Mouse (Mus musculus) adipocyte (in vitro differentiated cells): ENCODE data around the gene Col13a1.

ENCODE experiments used
- DNase-seq: peaks from one replicate; pipeline ENCODE4 v3.0.0-alpha.2; 2016; ENCODE audit warnings: low spot score

Col13a1 gene

GRCm38 (mm10) chr10:61905308-61905707 lies 73.6 kb downstream of the Col13a1 start:
- DNase-seq = no peak

DNA sequence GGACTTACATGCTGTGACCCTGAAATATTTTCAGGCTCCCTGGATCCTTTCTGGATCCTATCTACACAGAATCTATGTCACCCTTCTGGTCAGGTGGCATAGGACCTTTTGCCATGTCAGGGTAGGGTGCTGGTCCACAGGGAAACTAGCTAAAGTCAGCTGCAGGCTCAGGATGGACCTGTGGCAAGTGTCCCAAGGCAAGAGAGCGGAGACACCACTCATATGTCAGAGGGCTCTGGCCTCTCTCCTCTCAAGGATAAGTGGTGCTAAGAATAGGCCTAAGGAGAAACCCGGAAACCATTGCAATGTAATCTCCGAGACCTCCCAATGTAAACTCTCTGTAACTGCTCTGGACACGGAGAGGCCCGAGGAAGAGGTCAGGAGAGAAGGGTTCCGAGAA lies 80.8 kb downstream of the Col13a1 start:
- no peak for DNase-seq

- no peak for DNase-seq
These were observed 84.3 kb downstream of the Col13a1 start for GRCm38 (mm10) chr10:61894564-61894963.

- no peak for DNase-seq
These were observed 87.8 kb downstream of the Col13a1 start for GRCm38 (mm10) chr10:61891138-61891537.

GRCm38 (mm10) chr10:61890294-61890693 lies 88.6 kb downstream of the Col13a1 start:
- no peak for DNase-seq

- no peak for DNase-seq
These were observed 99.5 kb downstream of the Col13a1 start for GRCm38 (mm10) chr10:61879427-61879826.

DNA sequence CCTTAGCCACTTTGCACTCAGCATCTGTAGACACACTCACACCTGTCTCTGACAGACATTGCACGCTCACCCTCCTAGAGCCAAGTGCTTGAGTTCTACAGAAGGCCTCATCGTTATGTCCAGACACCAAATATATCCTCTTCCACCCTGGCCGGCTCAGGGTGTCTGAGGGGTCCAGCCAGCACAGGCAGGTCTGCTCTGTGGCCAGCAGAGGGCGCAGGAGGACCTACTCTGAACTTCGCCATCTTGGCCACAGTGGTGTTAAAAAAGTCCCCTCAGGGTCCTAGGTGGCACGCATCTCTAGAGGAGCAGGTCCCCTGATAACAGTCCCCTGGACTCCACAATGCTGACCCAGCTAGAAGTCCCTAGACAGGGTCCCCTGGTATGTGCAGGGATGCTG lies 101.1 kb downstream of the Col13a1 start:
- DNase-seq = peak; percentile 23

- no peak for DNase-seq
These were observed 109.1 kb downstream of the Col13a1 start for GRCm38 (mm10) chr10:61869796-61870195.

DNA sequence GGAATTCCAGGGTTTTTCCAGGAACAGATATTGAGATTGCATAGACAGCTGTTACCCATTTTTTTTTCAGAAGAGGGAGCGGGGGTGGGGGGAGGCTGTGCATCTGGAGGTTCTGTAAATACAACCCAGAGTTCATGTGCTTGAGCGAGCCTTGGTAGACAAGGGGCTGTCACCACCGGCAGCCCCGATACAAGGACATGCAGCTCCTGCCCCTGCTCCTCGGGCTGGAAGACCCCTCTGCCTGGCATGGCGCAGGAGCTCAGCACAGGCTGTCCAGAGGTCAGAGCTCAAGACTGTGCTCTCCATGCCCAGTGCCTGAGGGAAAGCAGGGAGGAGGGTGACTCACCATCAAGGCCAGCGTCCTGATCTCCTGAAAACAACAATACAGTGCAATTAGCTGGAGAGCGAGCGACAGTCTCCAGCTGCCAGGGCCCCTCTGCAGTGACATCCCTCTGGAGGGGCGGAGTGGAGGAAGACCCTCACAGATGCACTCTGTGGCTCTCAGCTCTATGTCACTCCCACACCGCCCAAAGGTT lies 112.8 kb downstream of the Col13a1 start:
- no peak for DNase-seq

DNA sequence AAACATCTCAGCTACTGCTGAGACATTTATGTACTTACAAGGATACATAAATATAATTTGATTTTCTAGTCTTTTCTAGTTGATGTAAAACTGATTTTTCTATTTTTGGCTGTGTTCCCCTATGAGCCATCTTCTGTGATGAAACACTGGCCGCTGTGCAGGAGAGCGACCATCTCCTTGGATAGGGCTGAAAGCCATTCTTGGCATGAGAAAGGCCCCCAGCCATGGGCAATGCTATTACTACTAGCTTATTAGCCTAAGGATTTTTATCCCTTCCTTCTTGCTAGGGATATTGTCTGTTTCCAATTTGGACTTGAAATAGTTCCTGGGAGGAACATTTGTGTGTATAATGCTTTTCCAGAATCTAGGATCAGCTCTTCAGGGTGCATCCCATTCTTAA lies 119.5 kb downstream of the Col13a1 start:
- no peak for DNase-seq

DNA sequence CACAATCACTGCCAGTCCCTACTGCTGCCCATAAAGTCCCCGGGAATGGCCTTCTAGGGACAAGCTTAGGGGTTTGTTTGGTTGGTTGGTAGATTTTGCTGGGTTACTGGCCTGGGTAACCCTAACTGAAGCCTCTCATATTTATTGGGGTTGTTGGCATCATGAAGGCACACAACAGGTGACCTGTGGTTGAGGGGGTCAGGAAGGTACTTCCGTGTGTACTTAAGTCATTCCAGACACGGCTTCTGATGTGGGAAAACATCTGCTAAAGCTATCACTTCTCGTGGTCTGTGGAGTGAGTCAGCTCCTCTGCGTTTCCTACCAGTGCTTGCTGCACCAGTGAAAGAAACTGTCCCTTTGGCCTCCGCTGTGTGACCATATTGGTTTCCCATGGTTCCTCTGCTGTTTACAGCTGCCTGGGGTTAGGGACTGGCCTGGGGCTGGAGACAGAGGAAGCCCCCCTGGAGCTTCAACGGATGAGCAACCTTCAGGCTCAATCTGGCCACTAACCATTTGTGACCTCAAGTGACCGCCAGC lies 123.7 kb downstream of the Col13a1 start:
- DNase-seq = no peak

GRCm38 (mm10) chr10:61852824-61853223 lies 126.1 kb downstream of the Col13a1 start:
- DNase-seq = no peak

DNA sequence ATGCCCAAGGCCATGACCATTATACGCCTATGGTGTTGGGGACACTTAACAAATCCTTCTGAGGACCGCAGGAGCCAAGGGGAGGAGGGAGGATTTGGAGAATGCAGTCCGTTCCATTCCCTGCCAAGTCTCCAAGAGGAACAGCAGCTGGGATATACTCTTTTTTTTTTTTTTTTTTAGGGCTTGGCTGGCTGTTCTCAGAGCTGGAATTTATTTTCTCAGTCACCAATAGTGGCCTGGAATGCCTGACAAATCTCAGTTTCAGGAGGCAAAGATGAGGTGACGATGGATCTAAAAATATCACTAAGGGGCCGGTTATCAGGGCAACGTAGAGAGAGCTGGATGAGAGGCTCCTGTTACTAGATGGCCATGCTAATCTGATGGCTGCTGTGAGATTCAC lies 130.4 kb downstream of the Col13a1 start:
- no peak for DNase-seq

DNA sequence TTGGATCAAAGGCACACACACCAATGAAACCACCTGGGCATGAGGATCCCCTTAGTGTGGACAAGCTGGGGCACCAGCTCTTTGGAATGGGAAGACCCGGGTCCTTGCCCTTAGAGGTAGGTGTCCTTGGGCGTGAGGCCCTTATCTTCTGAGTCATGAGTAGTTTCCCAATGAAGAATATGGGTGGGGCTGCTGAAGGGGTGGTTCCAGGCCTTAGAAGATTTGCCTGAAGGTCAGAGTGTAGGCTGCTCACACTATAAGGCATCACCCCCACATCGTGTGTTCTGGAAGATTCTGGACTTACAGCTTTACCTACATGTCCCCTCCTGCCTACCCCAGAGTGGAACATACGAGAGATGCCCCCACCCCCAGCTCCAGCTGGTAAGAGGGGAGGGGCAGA lies 133.4 kb downstream of the Col13a1 start:
- no peak for DNase-seq

DNA sequence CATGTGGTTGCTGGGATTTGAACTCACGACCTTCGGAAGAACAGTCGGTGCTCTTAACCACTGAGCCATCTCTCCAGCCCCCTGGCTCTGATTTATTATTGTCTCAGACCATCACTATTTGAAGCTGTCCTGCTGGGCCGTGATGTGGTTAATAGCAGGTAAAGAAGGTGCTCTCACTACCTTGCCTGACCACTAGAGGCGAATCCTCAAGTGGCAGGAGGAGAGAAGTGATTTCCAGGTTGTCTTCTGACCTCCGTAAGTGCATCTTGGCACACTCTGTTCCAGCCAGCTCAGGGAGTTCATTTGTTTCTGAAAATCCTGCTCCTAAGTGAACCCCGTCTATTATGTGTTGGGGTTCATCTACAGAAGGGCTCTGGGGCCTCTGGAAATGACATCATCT lies 134.4 kb downstream of the Col13a1 start:
- no peak for DNase-seq

DNA sequence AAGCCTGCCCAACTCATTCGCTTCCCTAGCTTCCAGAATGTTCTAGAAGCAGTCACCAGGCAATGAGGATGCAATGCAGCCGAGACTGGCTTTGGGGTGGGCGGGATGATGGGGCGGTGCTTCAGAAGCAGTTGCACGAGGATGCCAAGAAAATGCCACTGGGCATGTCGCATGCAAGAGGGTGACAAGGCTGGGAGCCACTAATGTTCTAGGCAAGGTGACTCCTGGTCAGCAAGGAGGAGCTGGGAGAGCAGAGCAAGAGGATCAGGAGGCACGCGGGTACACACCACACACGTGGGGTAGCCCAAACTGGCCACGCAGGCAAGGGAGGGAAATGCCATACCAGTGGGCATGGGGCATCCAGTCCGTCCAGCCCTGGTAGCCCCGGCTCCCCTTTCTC lies 136.6 kb downstream of the Col13a1 start:
- DNase-seq = no peak

DNA sequence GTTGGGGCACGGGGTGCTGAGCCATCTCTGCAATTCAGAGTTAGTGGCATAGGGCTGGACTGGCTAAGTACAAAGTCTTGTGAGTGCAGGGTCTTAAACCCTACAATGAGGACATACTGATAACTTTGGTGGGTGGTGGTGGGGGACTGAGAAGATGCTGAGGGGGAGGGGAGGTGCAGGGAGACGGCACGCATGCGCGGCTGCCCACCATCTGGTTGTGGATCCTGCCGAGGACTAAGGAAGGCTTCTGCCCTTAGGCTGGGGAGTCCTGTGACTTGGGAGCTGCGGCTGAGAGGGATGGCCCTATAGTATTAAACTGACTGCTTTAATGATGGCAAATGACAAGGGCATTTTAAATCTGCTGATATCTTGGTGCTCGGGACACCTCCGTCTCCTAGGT lies 139.6 kb downstream of the Col13a1 start:
- no peak for DNase-seq

DNA sequence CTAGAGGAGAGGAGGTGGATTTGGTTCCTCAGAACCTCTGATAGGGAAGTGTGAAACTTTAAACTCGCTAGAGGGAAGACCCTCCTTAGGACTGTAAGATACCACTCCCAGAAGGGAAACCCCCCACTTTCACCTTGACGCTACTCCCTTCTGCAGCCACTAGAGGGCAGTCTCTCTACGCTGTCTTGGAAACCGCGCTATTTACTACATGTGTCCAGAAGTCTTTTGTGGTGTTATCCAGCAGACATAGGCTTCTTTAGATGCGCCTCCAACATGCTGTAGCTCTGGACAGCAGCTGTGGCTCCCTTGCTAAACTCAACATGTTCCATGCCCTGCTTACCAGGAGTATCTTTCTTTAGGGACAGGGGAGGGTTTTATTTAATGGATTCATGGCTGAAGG lies 140.1 kb downstream of the Col13a1 start:
- DNase-seq = peak; percentile 65

GRCm38 (mm10) chr10:61837286-61837685 lies 141.6 kb downstream of the Col13a1 start:
- no peak for DNase-seq

DNA sequence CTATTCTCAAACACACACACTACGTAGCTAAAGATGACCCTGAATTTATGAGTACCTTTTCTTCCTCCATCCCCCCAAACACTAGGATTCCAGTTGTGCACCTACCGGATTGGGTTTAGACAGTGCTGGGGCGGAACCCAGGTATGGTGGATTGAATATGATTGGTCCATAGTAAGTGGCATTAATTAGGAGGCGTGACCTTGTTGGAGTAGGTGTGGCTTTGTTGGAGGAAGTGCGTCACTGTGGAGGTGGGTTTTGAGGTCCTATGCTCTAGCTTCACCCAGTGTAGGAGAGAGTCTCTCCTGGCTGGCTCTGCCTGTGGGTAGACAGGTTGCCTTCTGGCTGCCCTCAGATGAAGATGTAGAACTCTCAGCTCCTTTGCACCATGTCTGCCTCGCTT lies 144.6 kb downstream of the Col13a1 start:
- DNase-seq = no peak

DNA sequence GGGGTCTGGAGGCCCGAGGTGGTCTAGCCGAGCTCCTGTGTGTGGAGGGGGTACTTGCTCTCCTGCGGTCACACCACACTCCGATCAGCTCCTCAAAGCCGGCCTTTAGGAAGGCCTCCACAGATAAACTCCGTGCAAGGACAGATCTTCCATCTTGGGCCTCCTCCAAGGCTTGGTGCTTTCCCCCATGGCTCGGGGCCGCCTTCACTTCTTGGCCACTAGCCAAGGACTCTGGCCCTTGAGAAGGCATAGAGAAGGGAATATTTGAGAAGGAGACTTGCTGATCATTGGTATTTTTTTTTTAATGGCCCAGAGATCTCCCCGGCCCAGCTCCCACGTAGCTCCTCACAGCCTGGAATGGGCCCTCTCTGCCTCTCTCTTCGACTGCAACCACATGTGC lies 146.2 kb downstream of the Col13a1 start:
- no peak for DNase-seq

- DNase-seq = no peak
These were observed 147.2 kb downstream of the Col13a1 start for GRCm38 (mm10) chr10:61831741-61832140.

GRCm38 (mm10) chr10:61831251-61831650 lies 147.7 kb downstream of the Col13a1 start:
- DNase-seq = no peak

GRCm38 (mm10) chr10:61830817-61831216 lies 148.1 kb downstream of the Col13a1 start:
- DNase-seq = no peak

DNA sequence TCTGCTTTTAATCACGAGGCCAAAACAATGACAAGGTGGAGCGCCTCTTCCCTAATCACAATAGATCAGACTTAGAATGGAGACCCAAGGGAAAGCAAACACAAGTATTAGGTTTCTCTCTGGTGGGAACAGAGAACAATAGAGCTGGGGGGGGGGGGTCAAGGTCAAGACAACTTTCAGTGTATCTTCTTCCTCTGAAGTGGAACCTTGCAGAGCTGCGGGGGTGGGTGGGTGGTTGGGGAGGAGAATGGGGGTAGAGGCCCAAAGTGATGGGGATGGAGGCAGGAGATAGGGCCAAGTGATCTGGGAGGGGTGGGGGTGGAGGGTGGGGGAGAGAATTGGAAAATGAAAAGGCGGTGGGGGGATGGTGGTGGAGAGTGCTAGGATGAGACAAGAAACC lies 149.9 kb downstream of the Col13a1 start:
- no peak for DNase-seq
